Mouse (Mus musculus) CH12.LX (cell line): Measurements from ENCODE around the gene Adgrg1. TPM values are rescaled to one million over a fixed set of nuclear protein-coding genes. Genes with fewer than 3 reads are reported as not detected.

Source experiments
- DNase-seq: peaks from one replicate; pipeline ENCODE4 v3.0.0-alpha.2; 2013; ENCODE audit errors: extremely low read depth
- H3K27ac ChIP-seq: 2 replicates; pipeline ENCODE4 v1.5.1; 2012; ENCODE audit warnings: low read depth, mild to moderate bottlenecking, control low read depth, moderate library complexity; ENCODE audit not compliant: insufficient read depth
- H3K27me3 ChIP-seq: replicated peaks from 2 replicates; pipeline ENCODE3; 2012; ENCODE audit warnings: inconsistent platforms
- H3K36me3 ChIP-seq, 2 experiments: replicated peaks in 1 of 2; 2 replicates each; pipeline versions ENCODE3 to v1.6.1; 2012; ENCODE audit warnings: inconsistent platforms in 1 of 2, low read length in 1 of 2, mild to moderate bottlenecking in 1 of 2, mixed read lengths in 1 of 2, moderate library complexity in 1 of 2; ENCODE audit not compliant: control insufficient read depth in 1 of 2, insufficient read depth in 1 of 2
- H3K4me1 ChIP-seq, 2 experiments: 2 replicates each; pipeline ENCODE4 v1.6.1; 2012; ENCODE audit warnings: inconsistent platforms in 1 of 2, moderate library complexity in 1 of 2; ENCODE audit not compliant: insufficient read depth in 2 of 2, control insufficient read depth in 1 of 2
- H3K4me2 ChIP-seq: 2 replicates; pipeline ENCODE4 v1.6.1; 2012; ENCODE audit warnings: low read depth, mild to moderate bottlenecking, control low read depth; ENCODE audit not compliant: poor library complexity, insufficient read depth, severe bottlenecking
- H3K4me3 ChIP-seq, 3 experiments: fragments of 150-350 bp in 1 of 3; sonication (generic) in 1 of 3; replicated peaks in 1 of 3; 2 replicates each; pipeline versions ENCODE3 to v1.5.1; 2011 to 2012; ENCODE audit warnings: low read depth in 2 of 3, low read length in 2 of 3, mild to moderate bottlenecking in 2 of 3, moderate library complexity in 2 of 3, control low read depth in 1 of 3, improper control_type of control experiment in 1 of 3, inconsistent platforms in 1 of 3, mixed read lengths in 1 of 3; ENCODE audit not compliant: poor library complexity in 1 of 3
- H3K79me2 ChIP-seq: replicated peaks from 2 replicates; pipeline ENCODE4 v1.6.1; 2012; ENCODE audit warnings: mild to moderate bottlenecking, moderate library complexity; ENCODE audit not compliant: control insufficient read depth, poor library complexity, insufficient read depth, severe bottlenecking; ENCODE audit errors: extremely low read depth
- H3K9ac ChIP-seq: 2 replicates; pipeline ENCODE4 v1.6.1; 2012; ENCODE audit warnings: low read depth, mild to moderate bottlenecking, control low read depth, moderate library complexity; ENCODE audit not compliant: insufficient read depth
- H3K9me3 ChIP-seq: replicated peaks from 2 replicates; pipeline ENCODE3; 2012; ENCODE audit warnings: low read length, inconsistent platforms, mixed read lengths
- CHD2 ChIP-seq: IDR thresholded peaks from 2 replicates; pipeline ENCODE4 v1.6.1; 2011; ENCODE audit warnings: low read length, improper control_type of control experiment
- CTCF ChIP-seq, 2 experiments: IDR thresholded peaks in 1 of 2; conservative IDR thresholded peaks in 1 of 2; 2 replicates each; pipeline ENCODE4 v1.5.1; 2011 to 2012; ENCODE audit warnings: low read depth in 2 of 2, low read length in 2 of 2, improper control_type of control experiment in 1 of 2, inconsistent platforms in 1 of 2, mild to moderate bottlenecking in 1 of 2, moderate library complexity in 1 of 2
- EP300 ChIP-seq: IDR thresholded peaks from 2 replicates; pipeline ENCODE4 v1.6.1; 2011; ENCODE audit warnings: low read length, improper control_type of control experiment
- JUN ChIP-seq: IDR thresholded peaks from 2 replicates; pipeline ENCODE4 v1.6.1; 2011; ENCODE audit warnings: low read depth, mild to moderate bottlenecking, low read length, improper control_type of control experiment, moderate library complexity; ENCODE audit not compliant: insufficient read depth
- KAT2A ChIP-seq: IDR thresholded peaks from 2 replicates; pipeline ENCODE4 v1.6.1; 2012; ENCODE audit warnings: low read length, improper control_type of control experiment, inconsistent platforms; ENCODE audit not compliant: insufficient replicate concordance
- MAX ChIP-seq: IDR thresholded peaks from 2 replicates; pipeline ENCODE4 v1.6.1; 2011; ENCODE audit warnings: low read length, improper control_type of control experiment
- MAZ ChIP-seq: IDR thresholded peaks from 2 replicates; pipeline ENCODE4 v1.6.1; 2012; ENCODE audit warnings: low read depth, mild to moderate bottlenecking, inconsistent platforms, low read length, improper control_type of control experiment, moderate library complexity
- NRF1 ChIP-seq: IDR thresholded peaks from 2 replicates; pipeline ENCODE4 v1.6.1; 2014; ENCODE audit warnings: low read depth, mild to moderate bottlenecking, inconsistent platforms, low read length, improper control_type of control experiment, moderate library complexity
- PAX5 ChIP-seq: IDR thresholded peaks from 2 replicates; pipeline ENCODE4 v1.6.1; 2012; ENCODE audit warnings: low read length, inconsistent platforms, mixed read lengths
- POLR2AphosphoS2 ChIP-seq: IDR thresholded peaks from 2 replicates; pipeline ENCODE4 v1.6.1; 2011; ENCODE audit warnings: low read depth, low read length, improper control_type of control experiment
- RCOR1 ChIP-seq: conservative IDR thresholded peaks from 2 replicates; pipeline ENCODE4 v1.6.1; 2012; ENCODE audit warnings: low read depth, mild to moderate bottlenecking, inconsistent platforms, low read length, improper control_type of control experiment
- SMC3 ChIP-seq: IDR thresholded peaks from 2 replicates; pipeline ENCODE4 v1.6.1; 2011; ENCODE audit warnings: low read depth, low read length, improper control_type of control experiment
- TBP ChIP-seq: conservative IDR thresholded peaks from 2 replicates; pipeline ENCODE4 v1.6.1; 2011; ENCODE audit warnings: low read depth, low read length, improper control_type of control experiment
- UBTF ChIP-seq: IDR thresholded peaks from 2 replicates; pipeline ENCODE4 v1.6.1; 2012; ENCODE audit warnings: low read depth, mild to moderate bottlenecking, inconsistent platforms, low read length, improper control_type of control experiment, moderate library complexity
- USF2 ChIP-seq: conservative IDR thresholded peaks from 2 replicates; pipeline ENCODE4 v1.6.1; 2011; ENCODE audit warnings: low read depth, low read length, improper control_type of control experiment
- ZC3H11A ChIP-seq: IDR thresholded peaks from 2 replicates; pipeline ENCODE4 v1.6.1; 2012; ENCODE audit warnings: low read depth, mild to moderate bottlenecking, inconsistent platforms, low read length, improper control_type of control experiment
- dilution Hi-C: fragments of 300-500 bp; cut with MboI; formaldehyde crosslinking; loops from 2 replicates; pipeline ENCODE4 v1.14.3; 2020; ENCODE audit warnings: low sequenced_read_pairs; ENCODE audit not compliant: extremely low pct_unique_long_range_greater_than_20kb, extremely low pct_ligation_motif_present
- in situ Hi-C: fragments of 300-500 bp; cut with MboI; formaldehyde crosslinking; loops from 3 replicates; pipeline ENCODE4 v1.14.3; 2019; ENCODE audit warnings: low sequenced_read_pairs, low pct_ligation_motif_present, low pct_unique_long_range_greater_than_20kb, mixed read lengths
- polyA plus RNA-seq: library from polyadenylated mRNA; unstranded; fragments of >175 nt; gene quantifications from 2 replicates; pipeline ENCODE4 v1.2.1, GENCODE M21; 2012; ENCODE audit warnings: low read depth; ENCODE audit not compliant: insufficient read length
- total RNA-seq, 2 experiments: library from RNA; depleted of rRNA; stranded (reverse); fragments of 300-350 nt in 1 of 2; fragments of >200 nt in 1 of 2; gene quantifications; 2 replicates each; pipeline ENCODE4 v1.2.3; 2012 to 2014

Adgrg1 gene
- total and polyA plus RNA-seq, 3 experiments, result 0.42 to 2.5 (median 1.2) TPM

DNA sequence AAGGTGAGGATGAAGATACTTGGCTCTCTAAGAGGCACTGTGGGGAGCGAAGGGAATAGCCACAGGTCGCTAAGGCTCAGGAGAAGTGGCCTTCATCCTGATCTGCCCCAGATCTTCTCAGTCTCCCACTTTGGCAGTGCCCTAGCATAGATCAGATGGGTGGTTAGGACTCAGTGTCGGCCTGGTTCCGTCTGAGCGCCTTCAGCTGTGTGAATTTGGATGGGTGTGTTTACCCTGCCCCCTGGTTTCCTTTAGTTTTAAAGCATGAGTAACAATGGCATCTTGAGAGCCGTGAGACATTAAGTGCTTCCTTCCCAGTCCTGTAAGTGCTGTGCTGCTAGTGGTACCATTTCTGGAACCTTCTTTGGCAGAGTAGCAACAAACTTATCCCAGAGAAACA lies 14.1 kb downstream of the Adgrg1 start:
- H3K36me3 ChIP-seq, result no peaks in the 10 kb centered on the region
- no peak overlapping the region for H3K27ac ChIP-seq
- peaks cover 7 to 52% of the 10 kb centered on the region in 2 experiments for H3K4me1 ChIP-seq
- in situ Hi-C loops, result no loop called here
- TF ChIP-seq USF2, result no peak
- TF ChIP-seq EP300, result no peak
- no peaks in the 10 kb centered on the region for H3K79me2 ChIP-seq
- dilution Hi-C loops, result no loop called here
- no peak overlapping the region for H3K4me3 ChIP-seq
- H3K9ac ChIP-seq, result no peak overlapping the region
- no peak for DNase-seq
- H3K27me3 ChIP-seq, result peaks cover 45% of the 10 kb centered on the region
- H3K4me2 ChIP-seq, result no peak overlapping the region
- no peaks in the 10 kb centered on the region for H3K9me3 ChIP-seq

- H3K27me3 ChIP-seq, result peaks cover 55% of the 10 kb centered on the region
- H3K9ac ChIP-seq, result no peak overlapping the region
- no peak for TF ChIP-seq USF2
- no peak for TF ChIP-seq KAT2A
- no peak for TF ChIP-seq RCOR1
- no peak for TF ChIP-seq ZC3H11A
- TF ChIP-seq CHD2, result no peak
- TF ChIP-seq POLR2AphosphoS2, result no peak
- TF ChIP-seq UBTF, result no peak
- no peak for TF ChIP-seq NRF1
- TF ChIP-seq TBP, result no peak
- no peak for TF ChIP-seq MAX
- no peak for TF ChIP-seq MAZ
- no peak for TF ChIP-seq JUN
- TF ChIP-seq CTCF (conservative IDR thresholded peaks at IDR 0.05 in 1 of 2, IDR thresholded peaks at IDR 0.05 in 1 of 2; ENCODE audit: low read depth in 2 of 2, low read length in 2 of 2), result no peak
- no peak for TF ChIP-seq SMC3
- no peak for TF ChIP-seq PAX5
- dilution Hi-C loops, result no loop called here
- no peaks in the 10 kb centered on the region for H3K36me3 ChIP-seq
- no peak for DNase-seq
- H3K4me2 ChIP-seq, result no peak overlapping the region
- peaks cover 3 to 41% of the 10 kb centered on the region in 2 experiments; a peak in 3 of 4 replicates for H3K4me1 ChIP-seq
- no peaks in the 10 kb centered on the region for H3K9me3 ChIP-seq
- H3K4me3 ChIP-seq, result no peak overlapping the region
- H3K79me2 ChIP-seq, result no peaks in the 10 kb centered on the region
- in situ Hi-C loops, result no loop called here
- H3K27ac ChIP-seq, result no peak overlapping the region
These were observed 15.2 kb downstream of the Adgrg1 start for GRCm38 (mm10) chr8:94989711-94990110.
